In the genomic region with DNA sequence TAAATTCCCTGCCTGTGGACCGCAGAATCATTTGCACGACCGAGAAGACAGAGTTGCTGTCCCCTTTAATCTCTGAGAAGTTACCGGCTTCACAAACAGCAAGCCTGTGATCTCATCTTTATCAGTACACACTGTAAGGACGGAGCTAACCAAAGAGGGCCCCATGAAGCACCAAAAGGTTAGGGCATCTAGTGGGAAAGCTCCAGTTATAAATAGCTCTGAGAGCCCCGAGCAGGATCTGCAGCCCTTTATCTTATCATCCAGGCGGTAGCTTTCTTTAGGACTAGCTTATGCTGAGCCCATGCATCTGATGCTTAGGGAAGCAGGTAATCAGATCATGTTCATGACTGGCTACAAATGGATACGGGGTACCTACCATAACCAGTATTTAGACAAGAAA, we compare ENCODE assay signal across 10 mouse cellular contexts.
DNase-seq lines count a peak whose midpoint lies in the region; ATAC-seq and TF ChIP-seq lines count a peak whose summit lies in the region.
"Had no signal": no experiment of that assay in that cellular context is flagged by ENCODE, and none has a peak within 500 bp of the region (broad histone marks: within the 10 kb centered on the region; RNA-seq: fewer than 3 reads in every experiment).

No protein-coding gene starts in this region.

- 0 out of 2 replicates have a peak overlapping the region, but pooled peaks have one; percentile 0 for H3K9ac ChIP-seq in heart, embryonic 15.5 days
- H3K9ac ChIP-seq in liver, embryonic 16.5 days (ENCODE audit: low read depth, low read length) = no peak overlapping the region
- H3K9ac ChIP-seq: embryonic facial prominence, embryonic 15.5 days had no signal

- no peaks in the 10 kb centered on the region for H3K27me3 ChIP-seq in kidney, adult 2 months (replicated peaks; ENCODE audit: control insufficient read depth, insufficient read depth, low read length)
- no peaks in the 10 kb centered on the region for H3K27me3 ChIP-seq in heart, embryonic 15.5 days
- peaks cover 2% of the 10 kb centered on the region; the same call in 1 of the 2 replicates for H3K27me3 ChIP-seq in liver, embryonic 16.5 days (ENCODE audit: control insufficient read depth, insufficient read depth, low read depth, low read length)
- H3K27me3 ChIP-seq: embryonic facial prominence, embryonic 15.5 days had no signal

- ATAC-seq in heart, embryonic 15.5 days (replicated peaks; ENCODE audit: insufficient number of reproducible peaks, insufficient read depth, low FRiP score, low read depth) = peak; percentile 64
- peak; percentile 80 for ATAC-seq in liver, embryonic 16.5 days (ENCODE audit: low read depth)
- ATAC-seq: activated CD4-positive, CD25-positive, alpha-beta regulatory T cell, adult 4 months had no signal

- H3K36me3 ChIP-seq in kidney, adult 2 months (ENCODE audit: control insufficient read depth, insufficient read depth, low read length) = no peaks in the 10 kb centered on the region
- no peaks in the 10 kb centered on the region for H3K36me3 ChIP-seq in heart, embryonic 15.5 days
- H3K36me3 ChIP-seq in liver, embryonic 16.5 days (ENCODE audit: control insufficient read depth, insufficient read depth) = no peaks in the 10 kb centered on the region
- H3K36me3 ChIP-seq: embryonic facial prominence, embryonic 15.5 days had no signal

- H3K4me2 ChIP-seq in heart, embryonic 15.5 days = peak overlapping the region; percentile 51
- H3K4me2 ChIP-seq in liver, embryonic 16.5 days (ENCODE audit: low read depth, low read length) = peak overlapping the region; percentile 7; the same call in 1 of the 2 replicates
- H3K4me2 ChIP-seq: embryonic facial prominence, embryonic 15.5 days had no signal

- H3K4me1 ChIP-seq in kidney, adult 2 months (ENCODE audit: control insufficient read depth, insufficient read depth, low read length) = 0 out of 2 replicates have a peak, but pooled peaks cover 7% of the 10 kb centered on the region
- H3K4me1 ChIP-seq in heart, embryonic 15.5 days (replicated peaks) = peaks cover 49% of the 10 kb centered on the region
- peaks cover 16% of the 10 kb centered on the region for H3K4me1 ChIP-seq in liver, embryonic 16.5 days (ENCODE audit: control insufficient read depth, low read depth, low read length)

- no peak overlapping the region for H3K4me3 ChIP-seq in kidney, adult 2 months (ENCODE audit: insufficient read depth, low read depth, low read length)
- H3K4me3 ChIP-seq in heart, embryonic 15.5 days = no peak overlapping the region
- H3K4me3 ChIP-seq in liver, embryonic 16.5 days (ENCODE audit: low read depth, low read length) = no peak overlapping the region
- H3K4me3 ChIP-seq: embryonic facial prominence, embryonic 15.5 days; left cerebral cortex, adult 2 months had no signal

- DNase-seq in kidney, adult 2 months = no peak
- no peak for DNase-seq in kidney, postnatal 4 days
- peak; percentile 87 for DNase-seq in MEL-GATA-1-ER (ENCODE audit: extremely low read depth, low read depth)
- DNase-seq in frontal cortex, adult 2 months (ENCODE audit: extremely low spot score in 1 of 2, low spot score in 1 of 2) = no peak
- no peak for DNase-seq in left cerebral cortex, postnatal 14 days (ENCODE audit: low spot score in 2 of 2)

- WGBS in kidney, adult 2 months = 51% methylated on average over 8 of the region's 8 CpGs
- 9% methylated on average over 8 of the region's 8 CpGs for WGBS in heart, embryonic 15.5 days
- 6% methylated on average over 8 of the region's 8 CpGs for WGBS in liver, embryonic 16.5 days (ENCODE audit: insufficient replicate concordance)

- TF ChIP-seq POLR2A in kidney, adult 2 months (IDR thresholded peaks at IDR 0.05; ENCODE audit: low read depth, low read length) = no peak

- peak overlapping the region; percentile 61 for H3K27ac ChIP-seq in kidney, adult 2 months (ENCODE audit: insufficient read depth, low read depth, low read length)
- peak overlapping the region; percentile 73 for H3K27ac ChIP-seq in heart, embryonic 15.5 days
- no peak overlapping the region for H3K27ac ChIP-seq in liver, embryonic 16.5 days (ENCODE audit: low read length)
- H3K27ac ChIP-seq: embryonic facial prominence, embryonic 15.5 days had no signal

- TF ChIP-seq CTCF in kidney, adult 2 months (conservative IDR thresholded peaks at IDR 0.05; ENCODE audit: insufficient read depth, insufficient read length, low read depth, low read length) = no peak

- H3K9me3 ChIP-seq in heart, embryonic 15.5 days (replicated peaks) = no peaks in the 10 kb centered on the region
- no peaks in the 10 kb centered on the region for H3K9me3 ChIP-seq in liver, embryonic 16.5 days (replicated peaks; ENCODE audit: control insufficient read depth, low read length)
- H3K9me3 ChIP-seq: embryonic facial prominence, embryonic 15.5 days had no signal

- intact Hi-C loops in left cerebral cortex, postnatal 14 days (cut with DNase I) = no loop called here
